Mouse (Mus musculus) spleen, adult 18-20 months (tissue): ENCODE data around the gene Cacnb4.

Experiments used
- DNase-seq, 2 experiments: peaks; one replicate each; pipeline ENCODE4 v3.0.0; 2022; ENCODE audit warnings: mixed read lengths in 2 of 2

The Cacnb4 gene

GRCm38 (mm10) chr2:52420001-52420710 is 256.5 kb downstream of the Cacnb4 start:
- DNase-seq = no peak

- DNase-seq = no peak
These were observed 257.3 kb downstream of the Cacnb4 start for GRCm38 (mm10) chr2:52419295-52419694.

- no peak for DNase-seq
These were observed 264.1 kb downstream of the Cacnb4 start for GRCm38 (mm10) chr2:52412524-52413037.

- no peak for DNase-seq
These were observed 270.2 kb downstream of the Cacnb4 start for GRCm38 (mm10) chr2:52406480-52406879.

DNA sequence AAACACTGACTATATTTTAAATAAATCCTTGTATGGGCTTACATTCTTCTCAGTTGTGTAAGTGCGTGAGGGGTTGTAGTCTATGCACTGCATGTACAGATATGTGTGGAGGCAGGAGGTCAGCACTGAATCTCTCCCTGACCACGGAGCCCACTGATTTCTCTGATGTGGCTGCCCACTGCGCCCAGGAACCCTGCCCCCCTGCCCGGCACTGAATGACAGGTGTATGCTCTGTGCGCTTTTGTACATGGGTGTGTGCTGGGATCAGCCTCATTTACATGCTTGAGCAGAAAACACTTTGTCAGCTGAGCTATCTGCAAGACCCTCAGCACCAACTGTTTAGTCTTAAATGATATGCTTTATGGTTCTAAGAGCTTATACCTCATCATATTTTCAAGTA is 271.4 kb downstream of the Cacnb4 start:
- DNase-seq = no peak

DNA sequence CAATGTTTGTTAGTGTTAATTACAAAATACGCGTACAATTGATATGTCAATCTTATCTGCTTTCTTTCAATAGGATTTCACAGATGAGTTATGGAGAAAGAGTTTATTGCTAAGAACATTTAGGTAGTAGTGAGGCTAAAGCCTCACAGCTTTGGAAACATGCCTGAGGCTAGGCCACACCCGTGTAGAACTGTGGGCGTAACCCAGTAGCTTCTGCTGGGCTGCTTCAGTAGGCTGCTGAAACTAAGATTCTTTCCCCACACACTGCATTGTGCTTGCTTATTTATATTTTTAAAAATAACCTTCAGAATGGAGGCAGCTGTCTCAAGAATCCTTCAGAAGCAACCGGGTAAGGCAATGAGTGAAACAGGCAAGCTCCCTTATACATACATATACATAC is 282.1 kb downstream of the Cacnb4 start:
- DNase-seq = no peak

GRCm38 (mm10) chr2:52390415-52390975 is 286.1 kb downstream of the Cacnb4 start:
- DNase-seq = no peak

DNA sequence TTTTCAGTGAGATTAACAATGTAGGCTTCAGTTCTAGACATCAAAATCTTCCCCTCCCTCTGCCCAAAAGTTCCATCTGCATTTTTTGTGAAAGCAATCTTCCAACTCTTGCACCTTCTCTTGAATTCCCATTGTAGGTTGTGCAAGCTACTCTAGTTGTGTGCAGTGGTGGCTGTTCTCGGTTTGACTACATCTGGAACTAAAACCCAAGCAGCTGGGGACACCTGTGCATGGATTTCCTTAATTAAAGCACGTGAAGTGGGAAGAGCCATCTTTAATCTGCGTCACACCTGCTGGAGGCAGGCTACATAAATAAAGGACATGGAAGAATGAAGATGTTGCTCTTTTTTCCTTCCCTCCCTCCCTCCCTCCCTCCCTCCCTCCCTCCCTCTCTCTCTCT is 286.7 kb downstream of the Cacnb4 start:
- DNase-seq = no peak

- no peak for DNase-seq
These were observed 290.2 kb downstream of the Cacnb4 start for GRCm38 (mm10) chr2:52386451-52386850.

- DNase-seq = no peak
These were observed 290.6 kb downstream of the Cacnb4 start for GRCm38 (mm10) chr2:52386037-52386436.

DNA sequence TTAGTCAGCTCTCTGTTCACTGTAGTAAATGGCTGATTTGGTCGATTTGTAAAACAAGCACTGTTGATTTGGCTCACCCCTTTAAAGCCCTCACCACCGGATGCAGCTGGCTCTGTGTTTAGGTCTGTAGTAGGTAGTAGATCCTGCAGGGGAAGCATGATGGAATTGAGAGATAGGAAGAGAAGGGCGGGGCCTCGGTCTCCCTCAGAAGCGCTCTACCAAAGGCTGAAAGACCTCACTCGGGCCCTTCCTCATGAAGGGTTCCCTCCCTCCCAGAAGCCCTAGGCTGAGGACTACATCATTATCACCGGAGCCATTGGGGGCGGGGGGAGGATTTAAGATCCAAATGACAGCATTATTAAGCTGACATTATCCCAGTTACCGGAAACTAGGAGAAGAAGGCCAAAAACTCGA is 297.8 kb downstream of the Cacnb4 start:
- no peak for DNase-seq

GRCm38 (mm10) chr2:52378448-52378804 is 298.2 kb downstream of the Cacnb4 start, which contains the start of gene Neb:
TSS of gene Neb (minus strand) at chr2:52378474.
- no peak for DNase-seq
